Mouse (Mus musculus) liver (tissue): ENCODE results near the gene Hist3h2a.
A peak's percentile ranks its signal among the peaks of the same experiment; 100 is the strongest.

Source experiments
- DNase-seq: peaks from one replicate; pipeline ENCODE4 v3.0.0-alpha.2; 2020; ENCODE audit warnings: mixed read lengths

Gene Hist3h2a

GRCm38 (mm10) chr11:58954420-58955142 is at the start of gene Hist3h2a, which contains the start of gene Trim17:
Gene Hist3h2a, plus strand, starts transcription at chr11:58954685.
Gene Trim17, plus strand, starts transcription at chr11:58954685.
- peak; percentile 86 for DNase-seq

- peak; percentile 68 for DNase-seq
These were observed 49.6 kb upstream of the Hist3h2a start for GRCm38 (mm10) chr11:58904838-58905237.

- DNase-seq: peak; percentile 62
These were observed 40.7 kb upstream of the Hist3h2a start for GRCm38 (mm10) chr11:58913776-58914175.

- peak; percentile 68 for DNase-seq
These were observed 39.9 kb upstream of the Hist3h2a start for GRCm38 (mm10) chr11:58914461-58915028.

GRCm38 (mm10) chr11:58916879-58917744 is 37.4 kb upstream of the Hist3h2a start:
- DNase-seq: peak; percentile 92

- peak; percentile 82 for DNase-seq
These were observed 36.6 kb upstream of the Hist3h2a start, which contains the start of gene Btnl10 for GRCm38 (mm10) chr11:58917745-58918366. Gene Btnl10, plus strand, starts transcription at chr11:58917908.

- peak; percentile 56 for DNase-seq
These were observed 35.7 kb upstream of the Hist3h2a start for GRCm38 (mm10) chr11:58918759-58919158.

GRCm38 (mm10) chr11:58922420-58922819 is 32.1 kb upstream of the Hist3h2a start:
- no peak for DNase-seq

GRCm38 (mm10) chr11:58926651-58927050 is 27.8 kb upstream of the Hist3h2a start:
- no peak for DNase-seq

GRCm38 (mm10) chr11:58927053-58927452 is 27.4 kb upstream of the Hist3h2a start:
- no peak for DNase-seq

GRCm38 (mm10) chr11:58927790-58928651 is 26.5 kb upstream of the Hist3h2a start:
- DNase-seq: peak; percentile 86

- DNase-seq: no peak
These were observed 25.4 kb upstream of the Hist3h2a start for GRCm38 (mm10) chr11:58929055-58929454.

GRCm38 (mm10) chr11:58929641-58930040 is 24.8 kb upstream of the Hist3h2a start:
- no peak for DNase-seq

- DNase-seq: peak; percentile 54
These were observed 24.2 kb upstream of the Hist3h2a start for GRCm38 (mm10) chr11:58930254-58930653.

- no peak for DNase-seq
These were observed 22.9 kb upstream of the Hist3h2a start for GRCm38 (mm10) chr11:58931576-58931975.

GRCm38 (mm10) chr11:58937909-58938308 is 16.6 kb upstream of the Hist3h2a start:
- DNase-seq: peak; percentile 40

GRCm38 (mm10) chr11:58938322-58939087 is 16.0 kb upstream of the Hist3h2a start, which contains the start of gene Rnf187:
Gene Rnf187, minus strand, starts transcription at chr11:58938916.
- DNase-seq: peak; percentile 89

GRCm38 (mm10) chr11:58939088-58939439 is 15.4 kb upstream of the Hist3h2a start:
- no peak for DNase-seq

GRCm38 (mm10) chr11:58944136-58944535 is 10.3 kb upstream of the Hist3h2a start:
- no peak for DNase-seq

GRCm38 (mm10) chr11:58947306-58947705 is 7.2 kb upstream of the Hist3h2a start:
- DNase-seq: no peak
